Mouse (Mus musculus) lung, adult 2 months (tissue): Measurements from ENCODE around the gene Tshr.

Source experiments
- CTCF ChIP-seq: fragments of 200-500 bp; IDR thresholded peaks from 2 replicates; pipeline ENCODE4 v1.5.1; 2011; ENCODE audit warnings: mild to moderate bottlenecking, low read length, control low read depth; ENCODE audit not compliant: insufficient read depth
- POLR2A ChIP-seq: fragments of 200-500 bp; IDR thresholded peaks from 2 replicates; pipeline ENCODE4 v1.6.1; 2011; ENCODE audit warnings: low read depth, mild to moderate bottlenecking, control low read depth, low read length, borderline replicate concordance; ENCODE audit errors: extremely low read depth

DNA sequence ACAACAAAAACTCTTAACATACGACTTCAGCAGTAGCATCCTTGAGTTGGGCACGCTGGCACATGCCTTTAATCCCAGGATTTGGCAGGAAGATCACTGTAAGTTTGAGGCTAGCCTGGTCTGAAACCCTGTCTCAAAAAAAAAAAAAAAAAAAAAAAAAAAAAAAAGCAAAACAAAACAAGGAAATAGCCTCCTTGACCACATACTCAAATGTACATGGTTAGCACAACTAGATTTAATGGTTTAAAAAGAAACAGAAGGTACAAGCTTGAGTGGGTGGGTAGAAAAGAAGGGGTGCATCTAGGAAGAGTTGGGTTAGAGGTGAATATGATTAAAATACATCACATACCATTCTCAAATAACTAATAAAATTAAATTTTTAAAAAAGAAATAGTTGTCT, 187.3 kb downstream of the Tshr start:
- no peak for TF ChIP-seq POLR2A
- TF ChIP-seq CTCF: no peak
